Mouse (Mus musculus) embryonic facial prominence, embryonic 15.5 days (tissue): ENCODE results near the gene Nhs. TPM values are rescaled to one million over a fixed set of nuclear protein-coding genes. Genes with fewer than 3 reads are reported as not detected.

Source experiments
- ATAC-seq: fragments of 200-750 bp; cut with Nextera tagmentation; 2 replicates; pipeline ENCODE4 v1.8.0; 2017; ENCODE audit warnings: low read depth, moderate TSS enrichment; ENCODE audit not compliant: insufficient number of reproducible peaks, low FRiP score, low TSS enrichment
- H3K27ac ChIP-seq: fragments of 300-500 bp; sonication (generic); replicated peaks from 2 replicates; pipeline ENCODE4 v1.5.1; 2015; ENCODE audit warnings: mild to moderate bottlenecking, inconsistent platforms
- H3K27me3 ChIP-seq: fragments of 300-500 bp; sonication (generic); 2 replicates; pipeline ENCODE4 v1.6.1; 2015; ENCODE audit warnings: inconsistent platforms
- H3K36me3 ChIP-seq: fragments of 300-500 bp; sonication (generic); 2 replicates; pipeline ENCODE4 v1.6.1; 2015; ENCODE audit warnings: mild to moderate bottlenecking, inconsistent platforms
- H3K4me1 ChIP-seq: fragments of 300-500 bp; sonication (generic); 2 replicates; pipeline ENCODE4 v1.6.1; 2015; ENCODE audit warnings: inconsistent platforms
- H3K4me2 ChIP-seq: fragments of 300-500 bp; sonication (generic); replicated peaks from 2 replicates; pipeline ENCODE4 v1.6.1; 2015; ENCODE audit warnings: mild to moderate bottlenecking, inconsistent platforms
- H3K4me3 ChIP-seq: fragments of 300-500 bp; sonication (generic); replicated peaks from 2 replicates; pipeline ENCODE4 v1.5.1; 2015; ENCODE audit warnings: mild to moderate bottlenecking, inconsistent platforms
- H3K9ac ChIP-seq: fragments of 300-500 bp; sonication (generic); 2 replicates; pipeline ENCODE4 v1.6.1; 2015; ENCODE audit warnings: inconsistent platforms
- H3K9me3 ChIP-seq: fragments of 300-500 bp; sonication (generic); replicated peaks from 2 replicates; pipeline ENCODE4 v1.6.1; 2016; ENCODE audit warnings: inconsistent platforms
- WGBS: fragments of 180-500 bp; shearing (Covaris S2); methylation state at CpG from one replicate; pipeline ENCODE4 v1.1.7; 2015; 5-methylcytosine and 5-hydroxymethylcytosine counted together
- polyA plus RNA-seq: library from polyadenylated mRNA; unstranded; fragments of >200 nt; fragmentation: Nextera tagmentation; extraction: Ambion mirVana; gene quantifications from 2 replicates; pipeline ENCODE4 v1.2.1, GENCODE M21; 2015

The Nhs gene
- polyA plus RNA-seq, 1 experiment from 2014 or later: 2.2 TPM

- H3K9ac ChIP-seq: no peak overlapping the region
- H3K9me3 ChIP-seq: no peaks in the 10 kb centered on the region
- ATAC-seq: no peak
- H3K4me3 ChIP-seq: no peak overlapping the region
- no peaks in the 10 kb centered on the region for H3K36me3 ChIP-seq
- 0 out of 2 replicates have a peak, but pooled peaks cover 11% of the 10 kb centered on the region for H3K27me3 ChIP-seq
- peaks cover 3% of the 10 kb centered on the region; the same call in 1 of the 2 replicates for H3K4me1 ChIP-seq
- H3K27ac ChIP-seq: peak overlapping the region; percentile 58
- H3K4me2 ChIP-seq: no peak overlapping the region
These were observed 232.9 kb downstream of the Nhs start for GRCm38 (mm10) chrX:161926683-161927053.

- peak overlapping the region; percentile 58 for H3K27ac ChIP-seq
- H3K27me3 ChIP-seq: 0 out of 2 replicates have a peak, but pooled peaks cover 11% of the 10 kb centered on the region
- no peak overlapping the region for H3K9ac ChIP-seq
- WGBS: 15% methylated on average over 6 of the region's 6 CpGs
- H3K4me3 ChIP-seq: no peak overlapping the region
- H3K36me3 ChIP-seq: no peaks in the 10 kb centered on the region
- peak; percentile 75 for ATAC-seq
- peaks cover 3% of the 10 kb centered on the region; the same call in 1 of the 2 replicates for H3K4me1 ChIP-seq
- no peaks in the 10 kb centered on the region for H3K9me3 ChIP-seq
- 0 out of 2 replicates have a peak overlapping the region, but pooled peaks have one; percentile 17 for H3K4me2 ChIP-seq
These were observed 233.4 kb downstream of the Nhs start for GRCm38 (mm10) chrX:161925973-161926682.

GRCm38 (mm10) chrX:161922655-161923054 is 236.9 kb downstream of the Nhs start:
- Histone ChIP-seq H3K4me1 (peaks cover 3% of the 10 kb centered on the region; the same call in 1 of the 2 replicates), H3K27ac (no peak overlapping the region), H3K4me2 (no peak overlapping the region), H3K4me3 (no peak overlapping the region), H3K36me3 (no peaks in the 10 kb centered on the region), H3K9ac (no peak overlapping the region), H3K27me3 (0 out of 2 replicates have a peak, but pooled peaks cover 8% of the 10 kb centered on the region), H3K9me3 (no peaks in the 10 kb centered on the region)
- ATAC-seq: no peak
- WGBS: 78% methylated on average over 2 of the region's 2 CpGs

GRCm38 (mm10) chrX:161921581-161921980 is 237.9 kb downstream of the Nhs start:
- ATAC-seq: no peak
- WGBS: 57% methylated on average over 1 of the region's 1 CpGs
- peaks cover 2% of the 10 kb centered on the region; the same call in 1 of the 2 replicates for H3K4me1 ChIP-seq

GRCm38 (mm10) chrX:161909963-161910362 is 249.6 kb downstream of the Nhs start:
- Histone ChIP-seq H3K4me1 (no peaks in the 10 kb centered on the region), H3K27me3 (peaks cover 33% of the 10 kb centered on the region), H3K4me2 (no peak overlapping the region), H3K4me3 (no peak overlapping the region), H3K36me3 (no peaks in the 10 kb centered on the region), H3K9me3 (no peaks in the 10 kb centered on the region), H3K27ac (no peak overlapping the region), H3K9ac (no peak overlapping the region)
- no peak for ATAC-seq
- 63% methylated on average over 4 of the region's 4 CpGs for WGBS

More at GRCm38 (mm10) chrX:161921581-161921980, 237.9 kb downstream of the Nhs start:
- Histone ChIP-seq H3K36me3 (no peaks in the 10 kb centered on the region), H3K4me3 (no peak overlapping the region), H3K27ac (no peak overlapping the region), H3K4me2 (no peak overlapping the region), H3K9me3 (no peaks in the 10 kb centered on the region), H3K9ac (no peak overlapping the region), H3K27me3 (0 out of 2 replicates have a peak, but pooled peaks cover 6% of the 10 kb centered on the region)

GRCm38 (mm10) chrX:161908652-161909403 is 250.7 kb downstream of the Nhs start:
- no peaks in the 10 kb centered on the region for H3K9me3 ChIP-seq

GRCm38 (mm10) chrX:161907595-161908592 is 251.6 kb downstream of the Nhs start:
- ATAC-seq: no peak; the same call in 1 of the 2 replicates
- H3K36me3 ChIP-seq: no peaks in the 10 kb centered on the region
- H3K9ac ChIP-seq: no peak overlapping the region
- H3K27ac ChIP-seq: no peak overlapping the region
- peaks cover 33% of the 10 kb centered on the region for H3K27me3 ChIP-seq
- no peaks in the 10 kb centered on the region for H3K9me3 ChIP-seq
- 28% methylated on average over 52 of the region's 53 CpGs for WGBS
- H3K4me2 ChIP-seq: peak overlapping the region; percentile 80
- H3K4me1 ChIP-seq: no peaks in the 10 kb centered on the region
- peak overlapping the region; percentile 44 for H3K4me3 ChIP-seq

More at GRCm38 (mm10) chrX:161908652-161909403, 250.7 kb downstream of the Nhs start:
- H3K4me2 ChIP-seq: peak overlapping the region; percentile 80
- H3K36me3 ChIP-seq: no peaks in the 10 kb centered on the region
- 17% methylated on average over 48 of the region's 48 CpGs for WGBS
- no peak overlapping the region for H3K27ac ChIP-seq
- H3K4me1 ChIP-seq: no peaks in the 10 kb centered on the region
- no peak overlapping the region for H3K9ac ChIP-seq
- peaks cover 33% of the 10 kb centered on the region for H3K27me3 ChIP-seq
- H3K4me3 ChIP-seq: peak overlapping the region; percentile 44
- peak; percentile 51 for ATAC-seq

GRCm38 (mm10) chrX:161894442-161894841 is 265.1 kb downstream of the Nhs start:
- Histone ChIP-seq H3K4me2 (no peak overlapping the region), H3K4me1 (no peaks in the 10 kb centered on the region), H3K27me3 (0 out of 2 replicates have a peak, but pooled peaks cover 5% of the 10 kb centered on the region), H3K9me3 (no peaks in the 10 kb centered on the region), H3K27ac (no peak overlapping the region), H3K36me3 (no peaks in the 10 kb centered on the region), H3K9ac (no peak overlapping the region), H3K4me3 (no peak overlapping the region)
- 72% methylated on average over 2 of the region's 2 CpGs for WGBS
- no peak for ATAC-seq

GRCm38 (mm10) chrX:161883661-161884060 is 275.9 kb downstream of the Nhs start:
- Histone ChIP-seq H3K4me1 (no peaks in the 10 kb centered on the region), H3K27me3 (no peaks in the 10 kb centered on the region), H3K9ac (no peak overlapping the region), H3K4me2 (no peak overlapping the region), H3K9me3 (no peaks in the 10 kb centered on the region), H3K4me3 (no peak overlapping the region), H3K27ac (no peak overlapping the region), H3K36me3 (no peaks in the 10 kb centered on the region)
- no peak for ATAC-seq
- 83% methylated on average over 3 of the region's 3 CpGs for WGBS

- no peak overlapping the region for H3K4me2 ChIP-seq
- H3K9ac ChIP-seq: no peak overlapping the region
- H3K4me1 ChIP-seq: no peaks in the 10 kb centered on the region
- no peak overlapping the region for H3K27ac ChIP-seq
- no peak for ATAC-seq
- no peaks in the 10 kb centered on the region; the same call in 1 of the 2 replicates for H3K27me3 ChIP-seq
- WGBS: 73% methylated on average over 1 of the region's 1 CpGs
- H3K36me3 ChIP-seq: no peaks in the 10 kb centered on the region
- no peak overlapping the region for H3K4me3 ChIP-seq
- H3K9me3 ChIP-seq: no peaks in the 10 kb centered on the region
These were observed 282.4 kb downstream of the Nhs start for GRCm38 (mm10) chrX:161877123-161877522.
